Mouse (Mus musculus) cortical plate, adult 2 months (tissue): ENCODE results near the gene Supt5.

Experiments
- CTCF ChIP-seq: fragments of 200-500 bp; IDR thresholded peaks from 2 replicates; pipeline ENCODE4 v1.5.1; 2011; ENCODE audit warnings: mild to moderate bottlenecking, control low read depth, low read length; ENCODE audit not compliant: insufficient read depth; ENCODE audit errors: extremely low read depth
- POLR2A ChIP-seq: fragments of 200-500 bp; IDR thresholded peaks from 2 replicates; pipeline ENCODE4 v1.6.1; 2011; ENCODE audit warnings: mild to moderate bottlenecking, low read length, control low read depth; ENCODE audit not compliant: insufficient read depth; ENCODE audit errors: extremely low read depth

DNA sequence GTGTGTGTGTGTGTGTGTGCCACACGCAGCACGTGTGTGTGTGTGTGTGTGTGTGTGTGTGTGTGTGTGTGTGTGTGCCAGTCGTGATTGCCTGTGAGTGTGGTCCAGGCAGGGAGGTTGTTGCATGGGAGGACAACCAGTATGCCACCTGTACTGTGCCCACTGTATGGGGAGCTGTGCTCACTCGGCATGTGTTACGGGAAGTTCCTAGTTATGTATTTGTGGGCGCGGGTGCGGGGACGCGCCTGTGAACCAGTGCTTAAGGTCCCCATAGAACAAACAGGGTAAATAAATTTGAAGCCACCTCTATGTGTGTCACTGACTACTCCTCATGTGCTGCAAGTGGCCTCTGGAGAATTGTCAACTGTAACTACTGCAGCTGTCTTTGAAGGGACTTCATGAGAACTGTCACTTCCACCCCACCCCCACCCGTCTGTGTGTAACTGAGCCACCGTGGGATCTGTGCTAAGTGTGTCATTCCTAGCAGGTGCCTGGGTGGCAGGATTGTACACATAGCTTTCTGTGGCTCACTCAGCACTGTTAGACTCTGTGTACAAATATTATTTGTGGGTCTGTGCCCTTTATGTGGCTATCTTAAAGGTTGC, 43.9 kb upstream of the Supt5 start:
- no peak for TF ChIP-seq POLR2A
- TF ChIP-seq CTCF: no peak
